Mouse (Mus musculus) urinary bladder, postnatal 25 days (tissue): ENCODE measurements around the gene Kcmf1.
"Not testable (repeated sequence)": the region's sequence is repeated elsewhere in the genome, so short reads cannot be mapped to it uniquely, and the experiment has no call there.

Source experiments
- DNase-seq: peaks from one replicate; pipeline ENCODE4 v3.0.0; 2022; ENCODE audit warnings: low spot score

Kcmf1 gene

GRCm38 (mm10) chr6:72841986-72842502, 57.7 kb downstream of the Kcmf1 start:
- DNase-seq, result no peak

GRCm38 (mm10) chr6:72840867-72841780, 58.7 kb downstream of the Kcmf1 start:
- DNase-seq, result no peak

GRCm38 (mm10) chr6:72837756-72838155, 62.0 kb downstream of the Kcmf1 start:
- DNase-seq, result no peak

- no peak for DNase-seq
Measured at GRCm38 (mm10) chr6:72834518-72834917, 65.3 kb downstream of the Kcmf1 start.

- no peak for DNase-seq
Measured at GRCm38 (mm10) chr6:72831858-72832257, 67.9 kb downstream of the Kcmf1 start.

GRCm38 (mm10) chr6:72831276-72831675, 68.5 kb downstream of the Kcmf1 start:
- peak; percentile 60 for DNase-seq

GRCm38 (mm10) chr6:72828857-72829256, 70.9 kb downstream of the Kcmf1 start:
- DNase-seq, result no peak

- DNase-seq, result not testable (repeated sequence)
Measured at GRCm38 (mm10) chr6:72828037-72828436, 71.7 kb downstream of the Kcmf1 start.

- no peak for DNase-seq
Measured at GRCm38 (mm10) chr6:72825762-72826161, 74.0 kb downstream of the Kcmf1 start.

GRCm38 (mm10) chr6:72824971-72825737, 74.6 kb downstream of the Kcmf1 start:
- no peak for DNase-seq

- no peak for DNase-seq
Measured at GRCm38 (mm10) chr6:72813456-72813855, 86.3 kb downstream of the Kcmf1 start.

- DNase-seq, result no peak
Measured at GRCm38 (mm10) chr6:72810248-72810647, 89.5 kb downstream of the Kcmf1 start.

GRCm38 (mm10) chr6:72809522-72810149, 90.1 kb downstream of the Kcmf1 start:
- DNase-seq, result no peak

GRCm38 (mm10) chr6:72808342-72808741, 91.4 kb downstream of the Kcmf1 start:
- no peak for DNase-seq

GRCm38 (mm10) chr6:72803669-72804068, 96.1 kb downstream of the Kcmf1 start:
- DNase-seq, result no peak

GRCm38 (mm10) chr6:72802119-72802518, 97.7 kb downstream of the Kcmf1 start:
- no peak for DNase-seq

GRCm38 (mm10) chr6:72800641-72801040, 99.1 kb downstream of the Kcmf1 start:
- no peak for DNase-seq

- no peak for DNase-seq
Measured at GRCm38 (mm10) chr6:72797763-72798162, 102.0 kb downstream of the Kcmf1 start.

- no peak for DNase-seq
Measured at GRCm38 (mm10) chr6:72795444-72795843, 104.3 kb downstream of the Kcmf1 start.

- peak; percentile 26 for DNase-seq
Measured at GRCm38 (mm10) chr6:72794870-72795269, 104.9 kb downstream of the Kcmf1 start.

GRCm38 (mm10) chr6:72792641-72793040, 107.1 kb downstream of the Kcmf1 start:
- no peak for DNase-seq
